Comparison of ENCODE assay signal across 10 mouse cellular contexts in the genomic region with DNA sequence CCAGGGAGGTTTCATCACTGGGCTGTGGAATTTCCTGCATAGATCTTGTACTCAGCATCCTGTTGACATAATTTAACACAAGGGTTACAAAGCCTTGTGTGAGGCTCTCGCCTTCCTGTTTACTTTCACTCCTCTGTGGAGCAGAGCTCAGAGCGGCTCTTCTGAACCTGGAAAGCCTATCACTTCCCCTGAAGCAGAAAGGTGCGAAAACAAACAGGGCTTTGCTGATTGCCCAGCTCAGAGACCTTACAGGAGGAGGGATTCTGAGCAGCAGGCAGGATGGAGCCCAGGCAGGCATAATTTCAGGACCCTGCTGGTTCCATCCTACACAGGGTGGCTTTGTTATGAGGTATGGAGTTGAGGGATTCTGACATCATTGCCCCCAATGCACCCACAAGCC.
DNase-seq lines count a peak whose midpoint lies in the region; ATAC-seq lines count a peak whose summit lies in the region.
"Had no signal": no experiment of that assay in that cellular context is flagged by ENCODE, and none has a peak within 500 bp of the region (broad histone marks: within the 10 kb centered on the region; RNA-seq: fewer than 3 reads in every experiment).

No protein-coding gene starts in this region.

- H3K4me3 ChIP-seq in hindbrain, embryonic 10.5 days, result no peak overlapping the region
- H3K4me3 ChIP-seq in hindbrain, embryonic 13.5 days, result no peak overlapping the region
- H3K4me3 ChIP-seq in midbrain, embryonic 12.5 days, result no peak overlapping the region
- H3K4me3 ChIP-seq: erythroblast, embryonic 14.5 days had no signal

- 46% methylated on average over 3 of the region's 3 CpGs for WGBS in hindbrain, embryonic 10.5 days
- WGBS in hindbrain, embryonic 13.5 days, result 45% methylated on average over 3 of the region's 3 CpGs
- WGBS in midbrain, embryonic 12.5 days, result 43% methylated on average over 3 of the region's 3 CpGs

- no peak for ATAC-seq in hindbrain, embryonic 13.5 days (ENCODE audit: low FRiP score)
- ATAC-seq in midbrain, embryonic 12.5 days (ENCODE audit: low FRiP score, low read depth), result peak; percentile 39; the same call in 1 of the 2 replicates
- ATAC-seq in monocyte, adult 5-6 weeks (replicated peaks; ENCODE audit: insufficient number of reproducible peaks, low FRiP score, low TSS enrichment, poor library complexity, severe bottlenecking), result no peak

- no peaks in the 10 kb centered on the region for H3K9me3 ChIP-seq in hindbrain, embryonic 10.5 days
- no peaks in the 10 kb centered on the region for H3K9me3 ChIP-seq in hindbrain, embryonic 13.5 days
- H3K9me3 ChIP-seq in midbrain, embryonic 12.5 days, result no peaks in the 10 kb centered on the region

- H3K4me2 ChIP-seq in hindbrain, embryonic 13.5 days, result no peak overlapping the region
- no peak overlapping the region for H3K4me2 ChIP-seq in midbrain, embryonic 12.5 days (replicated peaks)

- H3K9ac ChIP-seq in hindbrain, embryonic 13.5 days, result no peak overlapping the region
- no peak overlapping the region for H3K9ac ChIP-seq in midbrain, embryonic 12.5 days (replicated peaks)
- H3K9ac ChIP-seq: liver, embryonic 14.5 days had no signal

- no peaks in the 10 kb centered on the region for H3K27me3 ChIP-seq in hindbrain, embryonic 10.5 days (ENCODE audit: insufficient read depth, poor library complexity, severe bottlenecking)
- H3K27me3 ChIP-seq in hindbrain, embryonic 13.5 days, result no peaks in the 10 kb centered on the region
- H3K27me3 ChIP-seq in midbrain, embryonic 12.5 days, result 0 out of 2 replicates have a peak, but pooled peaks cover 6% of the 10 kb centered on the region

- H3K36me3 ChIP-seq in hindbrain, embryonic 10.5 days, result no peaks in the 10 kb centered on the region
- no peaks in the 10 kb centered on the region for H3K36me3 ChIP-seq in hindbrain, embryonic 13.5 days
- H3K36me3 ChIP-seq in midbrain, embryonic 12.5 days, result no peaks in the 10 kb centered on the region

- peak; percentile 16 for DNase-seq in hindbrain, embryonic 10.5 days (ENCODE audit: low spot score)
- DNase-seq in embryo, embryonic 10 days (ENCODE audit: low spot score), result peak; percentile 39
- DNase-seq in forelimb bud, embryonic 11.5 days (ENCODE audit: low read depth, low spot score), result peak; percentile 23
- no peak for DNase-seq in B cell, adult 2 months
- DNase-seq in spleen, postnatal 10 days (ENCODE audit: low spot score in 2 of 2), result no peak

- peaks cover 20% of the 10 kb centered on the region for H3K4me1 ChIP-seq in hindbrain, embryonic 10.5 days (replicated peaks)
- H3K4me1 ChIP-seq in hindbrain, embryonic 13.5 days (replicated peaks), result peaks cover 19% of the 10 kb centered on the region
- H3K4me1 ChIP-seq in midbrain, embryonic 12.5 days, result peaks cover 14% of the 10 kb centered on the region

- peak overlapping the region; percentile 13; the same call in 1 of the 2 replicates for H3K27ac ChIP-seq in hindbrain, embryonic 10.5 days
- no peak overlapping the region for H3K27ac ChIP-seq in hindbrain, embryonic 13.5 days
- peak overlapping the region; percentile 39; the same call in 1 of the 2 replicates for H3K27ac ChIP-seq in midbrain, embryonic 12.5 days (replicated peaks)
- H3K27ac ChIP-seq: liver, embryonic 14.5 days had no signal

Comparison
In these comparisons a context has a peak if more than half of its experiments do, and no peak if none do; other contexts are left out.
1. DNase-seq: peak in hindbrain, embryonic 10.5 days (single experiment), embryo, embryonic 10 days (single experiment) and forelimb bud, embryonic 11.5 days (single experiment); none in B cell, adult 2 months (0 of 2) and spleen, postnatal 10 days (0 of 2).